Mouse (Mus musculus) common myeloid progenitor, adult 5-6 weeks (primary cell): ENCODE results near the gene Gpx3. TPM values are rescaled to one million over a fixed set of nuclear protein-coding genes. Genes with fewer than 3 reads are reported as not detected.
"Not testable (repeated sequence)": the region's sequence is repeated elsewhere in the genome, so short reads cannot be mapped to it uniquely, and the experiment has no call there.

ENCODE experiments used
- ATAC-seq: replicated peaks from 2 replicates; pipeline ENCODE4 v1.8.0; 2016; ENCODE audit warnings: low read depth, mild to moderate bottlenecking, moderate TSS enrichment, inconsistent platforms; ENCODE audit not compliant: poor library complexity, severe bottlenecking
- total RNA-seq: library from RNA; stranded (forward); fragments of 200-1000, 187-1606 nt; gene quantifications from 2 replicates; pipeline ENCODE4 v1.2.3, GENCODE M21; 2017

The Gpx3 gene
- total RNA-seq, 1 experiment from 2014 or later = 0.23 TPM

GRCm38 (mm10) chr11:54879434-54879833 lies 22.8 kb upstream of the Gpx3 start:
- ATAC-seq = peak; percentile 91

GRCm38 (mm10) chr11:54879922-54880321 lies 22.3 kb upstream of the Gpx3 start:
- ATAC-seq = no peak

DNA sequence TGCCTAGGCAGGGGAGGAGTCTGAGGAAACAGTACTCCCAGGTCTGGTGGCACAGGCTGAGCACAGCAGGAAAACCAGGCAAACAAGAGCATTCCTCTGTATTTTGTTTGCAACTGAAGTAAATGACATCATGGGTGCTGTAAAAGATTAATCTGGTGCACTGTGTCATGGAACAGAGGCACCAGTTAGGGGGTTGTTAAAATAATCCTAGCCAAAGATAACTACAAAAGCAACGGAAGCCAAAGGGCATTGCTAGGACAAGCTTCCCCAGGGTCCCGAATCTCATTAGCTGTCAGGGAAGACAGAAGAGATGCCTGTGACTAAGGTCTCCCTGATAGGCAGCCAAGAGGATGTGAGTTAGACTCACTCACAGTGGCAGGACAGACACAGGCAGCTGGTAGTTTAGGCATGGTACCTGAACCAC lies 21.2 kb upstream of the Gpx3 start:
- no peak for ATAC-seq

GRCm38 (mm10) chr11:54882671-54883070 lies 19.6 kb upstream of the Gpx3 start:
- ATAC-seq = no peak

GRCm38 (mm10) chr11:54884197-54884828 lies 17.9 kb upstream of the Gpx3 start:
- peak; percentile 50 for ATAC-seq

DNA sequence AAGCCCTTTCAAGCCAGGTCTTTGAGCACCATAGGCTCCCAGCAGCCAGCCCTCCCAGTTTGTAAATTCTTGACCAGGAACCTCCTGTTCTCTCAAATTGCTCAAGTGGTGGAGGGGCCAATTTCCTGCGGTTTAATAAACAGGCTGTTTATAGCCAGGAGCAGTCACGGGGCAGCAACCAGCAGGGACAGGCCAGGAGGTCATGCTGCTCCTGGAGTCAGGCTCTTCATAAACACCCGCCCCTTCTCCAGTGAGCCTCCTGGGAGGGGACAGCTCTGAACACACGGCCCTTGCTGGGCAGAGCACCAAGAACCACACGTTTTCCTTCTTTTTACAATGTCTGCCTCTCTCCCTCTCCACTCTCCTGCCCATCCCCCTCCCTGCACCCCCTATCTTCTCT lies 17.3 kb upstream of the Gpx3 start:
- ATAC-seq = peak; percentile 53

DNA sequence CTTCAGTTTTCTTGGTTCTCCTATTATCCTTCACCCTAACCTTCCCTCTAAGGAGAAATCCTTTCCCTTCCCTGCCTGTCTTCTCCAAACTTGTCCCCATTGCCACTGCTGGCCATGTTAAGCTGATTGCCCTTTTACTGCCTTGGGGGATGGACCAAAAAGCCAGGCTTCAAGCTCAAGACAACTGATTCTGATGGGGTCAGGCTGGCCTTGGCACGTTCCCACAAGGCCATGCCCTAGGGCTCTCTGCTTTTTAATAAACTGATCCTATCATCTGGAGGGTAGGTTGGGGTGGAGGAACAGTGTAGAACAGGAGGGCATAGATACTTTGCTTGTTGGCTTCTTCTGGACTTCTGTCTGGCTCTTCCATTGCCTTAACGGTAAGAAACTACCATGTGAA lies 16.8 kb upstream of the Gpx3 start:
- ATAC-seq = no peak

GRCm38 (mm10) chr11:54887927-54888326 lies 14.3 kb upstream of the Gpx3 start:
- ATAC-seq = no peak

- no peak for ATAC-seq
Measured at GRCm38 (mm10) chr11:54891341-54891740, 10.9 kb upstream of the Gpx3 start.

DNA sequence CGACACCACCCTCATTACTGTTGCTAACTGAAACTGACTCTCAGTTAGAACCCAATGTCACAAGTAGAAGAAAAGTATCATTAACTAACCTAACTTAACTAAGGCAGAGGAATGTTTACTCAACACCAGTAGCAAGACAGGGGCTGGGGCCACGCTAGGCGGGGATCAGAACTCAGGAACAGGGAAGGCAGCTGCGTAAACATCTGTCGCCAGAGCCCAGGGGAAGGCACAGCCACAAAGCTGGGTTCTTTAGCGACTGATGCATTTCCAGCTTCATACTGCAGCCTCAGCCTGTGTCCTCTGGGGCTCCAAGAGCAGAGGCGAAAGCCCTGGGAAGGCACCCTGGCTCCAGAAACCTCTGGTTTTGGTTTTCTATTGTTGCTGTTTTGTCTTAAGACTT lies 10.2 kb upstream of the Gpx3 start:
- no peak for ATAC-seq

DNA sequence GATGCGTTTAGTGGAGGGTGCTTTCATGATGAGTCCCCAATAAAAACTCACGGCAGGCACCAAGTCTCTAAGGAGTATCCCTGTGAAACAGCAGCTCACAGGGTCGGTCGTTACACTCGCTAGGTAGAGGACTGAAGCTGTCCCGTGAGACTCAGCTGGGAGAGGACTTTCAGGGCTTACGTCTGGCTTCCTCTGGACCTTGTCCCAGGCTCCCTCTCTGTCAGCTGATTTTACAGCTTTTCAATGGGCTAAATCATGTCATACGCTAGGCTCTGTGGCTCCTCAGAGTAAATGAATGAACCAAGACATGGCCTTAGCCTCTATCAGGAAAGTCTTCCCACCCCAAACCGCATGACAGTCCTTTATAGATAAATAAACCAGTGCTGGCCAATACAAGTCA lies 7.7 kb upstream of the Gpx3 start:
- ATAC-seq = no peak

- ATAC-seq = not testable (repeated sequence)
Measured at GRCm38 (mm10) chr11:54896646-54897045, 5.6 kb upstream of the Gpx3 start.

DNA sequence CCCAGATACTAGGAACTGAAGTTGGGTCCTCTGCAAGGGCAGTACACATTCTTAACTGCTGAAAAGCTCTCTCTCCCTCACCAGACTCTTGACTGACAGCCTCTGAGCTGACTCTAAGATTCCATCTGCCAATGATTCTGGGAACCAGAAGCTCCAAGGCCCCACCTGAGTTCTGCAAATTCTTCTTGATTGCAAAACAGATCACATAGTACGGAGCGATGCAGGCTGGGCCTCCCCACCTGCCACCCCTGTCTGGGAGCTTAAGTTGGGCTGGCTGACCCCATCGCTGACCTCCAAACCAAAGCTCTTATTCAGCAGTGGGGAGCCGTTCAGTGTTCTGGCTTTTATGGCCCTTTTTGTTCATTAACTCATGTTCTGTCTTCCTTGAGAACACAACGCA lies 4.8 kb upstream of the Gpx3 start:
- no peak for ATAC-seq

DNA sequence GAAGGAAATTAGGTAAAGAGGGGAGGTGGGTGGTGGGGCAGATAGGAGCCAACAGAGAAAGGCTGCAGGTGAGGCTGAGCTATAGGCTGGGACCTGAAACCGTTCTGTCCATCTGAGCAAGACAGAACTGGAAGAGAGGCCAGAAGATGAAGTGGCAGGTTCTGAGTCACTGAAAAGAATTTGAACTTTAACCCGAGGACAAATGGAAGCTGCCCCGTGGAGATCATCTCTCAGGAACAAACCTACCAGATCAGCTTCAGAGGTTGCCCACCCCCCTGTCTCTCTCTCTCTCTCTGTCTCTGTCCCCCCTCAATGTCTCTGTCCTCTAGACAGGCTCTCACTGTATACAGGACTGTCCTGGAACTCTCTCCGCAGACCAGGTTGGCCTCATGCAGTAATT lies 2.6 kb upstream of the Gpx3 start:
- no peak for ATAC-seq

GRCm38 (mm10) chr11:54903339-54903738 lies 1.1 kb downstream of the Gpx3 start:
- ATAC-seq = no peak

- ATAC-seq = no peak
Measured at GRCm38 (mm10) chr11:54903940-54904706, 1.9 kb downstream of the Gpx3 start.

- ATAC-seq = no peak
Measured at GRCm38 (mm10) chr11:54905086-54905485, 2.8 kb downstream of the Gpx3 start.

- ATAC-seq = no peak
Measured at GRCm38 (mm10) chr11:54905931-54906330, 3.7 kb downstream of the Gpx3 start.

GRCm38 (mm10) chr11:54906466-54906865 lies 4.2 kb downstream of the Gpx3 start:
- no peak for ATAC-seq

DNA sequence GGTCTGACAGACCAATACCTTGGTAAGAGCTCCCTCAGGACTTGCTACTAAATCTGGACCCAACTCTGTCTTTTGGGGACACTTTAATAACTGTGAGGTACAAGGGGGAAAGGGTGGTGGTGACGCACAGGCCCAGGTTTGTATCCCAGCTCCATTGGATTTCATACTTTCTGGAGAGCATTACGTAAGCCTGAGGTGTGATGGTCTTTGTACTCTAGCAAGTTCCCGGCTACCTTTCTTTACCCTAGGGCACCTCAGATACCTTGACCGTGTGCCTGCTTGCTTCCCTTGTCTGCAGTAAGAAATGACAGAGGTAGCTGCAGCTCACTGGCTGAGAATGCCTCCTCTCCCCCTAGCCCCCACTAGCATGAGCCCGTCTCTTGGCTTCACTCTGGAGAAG lies 5.0 kb downstream of the Gpx3 start:
- ATAC-seq = no peak

- ATAC-seq = no peak
Measured at GRCm38 (mm10) chr11:54909273-54909672, 7.0 kb downstream of the Gpx3 start.
